Mouse (Mus musculus) limb, embryonic 11.5 days (tissue): ENCODE measurements at regions not wholly inside any gene's neighbourhood (a gene's known extent, or its start where the extent isn't known, plus 50 kb on each side); places are given as distances from the start of the nearest gene placed in this dataset.

ENCODE experiments used
- ATAC-seq: fragments of 200-750 bp; cut with Nextera tagmentation; 2 replicates; pipeline ENCODE4 v1.8.0; 2017; ENCODE audit warnings: low read depth; ENCODE audit not compliant: insufficient number of reproducible peaks, low FRiP score, low TSS enrichment
- DNase-seq: peaks from one replicate; pipeline ENCODE4 v3.0.0-alpha.2; 2015; ENCODE audit warnings: low spot score
- H3K27ac ChIP-seq: fragments of 300-500 bp; sonication (generic); replicated peaks from 2 replicates; pipeline ENCODE4 v1.5.1; 2014; ENCODE audit warnings: low read depth, mild to moderate bottlenecking, low read length
- H3K27me3 ChIP-seq: fragments of 300-500 bp; sonication (generic); 2 replicates; pipeline ENCODE4 v1.6.1; 2014; ENCODE audit warnings: mild to moderate bottlenecking, low read length, mixed read lengths; ENCODE audit not compliant: control insufficient read depth, insufficient read depth
- H3K36me3 ChIP-seq: fragments of 300-500 bp; sonication (generic); 2 replicates; pipeline ENCODE4 v1.6.1; 2014; ENCODE audit warnings: mild to moderate bottlenecking, low read length, moderate library complexity, mixed read lengths; ENCODE audit not compliant: control insufficient read depth, insufficient read depth
- H3K4me1 ChIP-seq: fragments of 300-500 bp; sonication (generic); 2 replicates; pipeline ENCODE4 v1.6.1; 2014; ENCODE audit warnings: low read length, mixed read lengths; ENCODE audit not compliant: control insufficient read depth, insufficient read depth
- H3K4me2 ChIP-seq: fragments of 300-500 bp; sonication (generic); 2 replicates; pipeline ENCODE4 v1.6.1; 2014; ENCODE audit warnings: low read depth, mild to moderate bottlenecking, moderate library complexity; ENCODE audit not compliant: severe bottlenecking
- H3K4me3 ChIP-seq: fragments of 300-500 bp; sonication (generic); 2 replicates; pipeline ENCODE4 v1.5.1; 2014; ENCODE audit warnings: low read depth, low read length
- H3K9ac ChIP-seq: fragments of 300-500 bp; sonication (generic); 2 replicates; pipeline ENCODE4 v1.6.1; 2014; ENCODE audit warnings: mild to moderate bottlenecking, low read length
- H3K9me3 ChIP-seq: fragments of 300-500 bp; sonication (generic); 2 replicates; pipeline ENCODE4 v1.6.1; 2016; ENCODE audit warnings: low read length; ENCODE audit not compliant: control insufficient read depth
- WGBS: fragments of 180-500 bp; shearing (Covaris S2); extraction: QIAGEN DNeasy Blood & Tissue Kit; methylation state at CpG from one replicate; pipeline ENCODE4 v1.1.7; 2014; 5-methylcytosine and 5-hydroxymethylcytosine counted together

- ATAC-seq, result no peak
Measured at GRCm38 (mm10) chr14:120600414-120600935, 122.2 kb downstream of the Rap2a start.

GRCm38 (mm10) chr14:120601510-120601909 lies 123.3 kb downstream of the Rap2a start:
- 91% methylated on average over 7 of the region's 7 CpGs for WGBS
- no peaks in the 10 kb centered on the region for H3K36me3 ChIP-seq
- no peak overlapping the region for H3K27ac ChIP-seq
- H3K9me3 ChIP-seq, result no peaks in the 10 kb centered on the region
- no peak for DNase-seq
- ATAC-seq, result no peak
- no peaks in the 10 kb centered on the region for H3K4me1 ChIP-seq
- H3K4me3 ChIP-seq, result no peak overlapping the region
- no peaks in the 10 kb centered on the region for H3K27me3 ChIP-seq
- no peak overlapping the region for H3K9ac ChIP-seq
- H3K4me2 ChIP-seq, result no peak overlapping the region

More at GRCm38 (mm10) chr14:120600414-120600935, 122.2 kb downstream of the Rap2a start:
- no peak overlapping the region for H3K4me3 ChIP-seq
- H3K36me3 ChIP-seq, result no peaks in the 10 kb centered on the region
- H3K9ac ChIP-seq, result no peak overlapping the region
- no peaks in the 10 kb centered on the region for H3K27me3 ChIP-seq
- WGBS, result 89% methylated on average over 9 of the region's 9 CpGs
- DNase-seq, result no peak
- H3K27ac ChIP-seq, result no peak overlapping the region
- no peaks in the 10 kb centered on the region for H3K9me3 ChIP-seq
- no peak overlapping the region for H3K4me2 ChIP-seq
- H3K4me1 ChIP-seq, result no peaks in the 10 kb centered on the region

GRCm38 (mm10) chr14:120603849-120604492 lies 125.7 kb downstream of the Rap2a start:
- Histone ChIP-seq H3K9me3 (no peaks in the 10 kb centered on the region), H3K27ac (no peak overlapping the region), H3K9ac (no peak overlapping the region), H3K4me2 (no peak overlapping the region), H3K4me1 (no peaks in the 10 kb centered on the region), H3K27me3 (no peaks in the 10 kb centered on the region), H3K4me3 (no peak overlapping the region), H3K36me3 (no peaks in the 10 kb centered on the region)
- ATAC-seq (no peak), DNase-seq (no peak)
- 59% methylated on average over 6 of the region's 6 CpGs for WGBS

- Histone ChIP-seq H3K4me2 (no peak overlapping the region), H3K4me3 (no peak overlapping the region), H3K27me3 (no peaks in the 10 kb centered on the region), H3K4me1 (no peaks in the 10 kb centered on the region), H3K9me3 (no peaks in the 10 kb centered on the region), H3K36me3 (no peaks in the 10 kb centered on the region), H3K9ac (no peak overlapping the region), H3K27ac (no peak overlapping the region)
- ATAC-seq, result no peak
- no peak for DNase-seq
- WGBS, result 89% methylated on average over 3 of the region's 3 CpGs
Measured at GRCm38 (mm10) chr14:120607801-120608200, 129.6 kb downstream of the Rap2a start.

- DNase-seq (no peak), ATAC-seq (no peak)
- Histone ChIP-seq H3K9me3 (no peaks in the 10 kb centered on the region), H3K36me3 (no peaks in the 10 kb centered on the region), H3K27me3 (no peaks in the 10 kb centered on the region), H3K27ac (no peak overlapping the region), H3K4me3 (no peak overlapping the region), H3K4me2 (no peak overlapping the region), H3K9ac (no peak overlapping the region), H3K4me1 (no peaks in the 10 kb centered on the region)
- WGBS, result 83% methylated on average over 1 of the region's 1 CpGs
Measured at GRCm38 (mm10) chr14:120611311-120611710, 133.1 kb downstream of the Rap2a start.

- Histone ChIP-seq H3K9me3 (no peaks in the 10 kb centered on the region), H3K9ac (no peak overlapping the region), H3K4me3 (no peak overlapping the region), H3K36me3 (no peaks in the 10 kb centered on the region), H3K4me1 (no peaks in the 10 kb centered on the region), H3K4me2 (no peak overlapping the region), H3K27me3 (no peaks in the 10 kb centered on the region), H3K27ac (no peak overlapping the region)
- DNase-seq (no peak), ATAC-seq (no peak)
- 80% methylated on average over 9 of the region's 9 CpGs for WGBS
Measured at GRCm38 (mm10) chr14:120626223-120626935, 148.1 kb downstream of the Rap2a start.

- WGBS, result 82% methylated on average over 4 of the region's 4 CpGs
- Histone ChIP-seq H3K4me3 (no peak overlapping the region), H3K36me3 (no peaks in the 10 kb centered on the region), H3K4me1 (no peaks in the 10 kb centered on the region), H3K9me3 (no peaks in the 10 kb centered on the region), H3K27me3 (no peaks in the 10 kb centered on the region), H3K9ac (no peak overlapping the region), H3K4me2 (no peak overlapping the region), H3K27ac (no peak overlapping the region)
- DNase-seq (no peak), ATAC-seq (no peak)
Measured at GRCm38 (mm10) chr14:120626936-120627277, 148.7 kb downstream of the Rap2a start.

GRCm38 (mm10) chr14:120632771-120633170 lies 154.5 kb downstream of the Rap2a start:
- H3K4me3 ChIP-seq, result no peak overlapping the region
- no peaks in the 10 kb centered on the region for H3K36me3 ChIP-seq
- no peak overlapping the region for H3K9ac ChIP-seq
- H3K9me3 ChIP-seq, result no peaks in the 10 kb centered on the region
- no peak overlapping the region for H3K4me2 ChIP-seq
- ATAC-seq, result no peak
- no peak overlapping the region for H3K27ac ChIP-seq
- no peaks in the 10 kb centered on the region for H3K4me1 ChIP-seq
- 91% methylated on average over 5 of the region's 5 CpGs for WGBS
- no peaks in the 10 kb centered on the region for H3K27me3 ChIP-seq
- no peak for DNase-seq
